Mouse (Mus musculus) erythroblast, adult 5-6 weeks (primary cell): ENCODE results near the gene Anks1b. TPM values are rescaled to one million over a fixed set of nuclear protein-coding genes. Genes with fewer than 3 reads are reported as not detected.

Experiments
- ATAC-seq: replicated peaks from 2 replicates; pipeline ENCODE4 v1.8.0; 2016; ENCODE audit warnings: moderate number of reproducible peaks, mild to moderate bottlenecking, moderate TSS enrichment, inconsistent platforms; ENCODE audit not compliant: poor library complexity, low FRiP score, severe bottlenecking
- total RNA-seq, 2 experiments: library from RNA; stranded (forward) in 1 of 2; stranded (reverse) in 1 of 2; fragments of 150-400 nt in 1 of 2; fragments of 200-764, 138-1000 nt in 1 of 2; gene quantifications; 2 replicates each; pipeline versions ENCODE4 v1.2.3 to v1.2.4; 2015 to 2017; ENCODE audit warnings: low replicate concordance in 2 of 2

The Anks1b gene
- total RNA-seq, 2 experiments from 2014 or later = under 0.01 TPM; not detected in 1

DNA sequence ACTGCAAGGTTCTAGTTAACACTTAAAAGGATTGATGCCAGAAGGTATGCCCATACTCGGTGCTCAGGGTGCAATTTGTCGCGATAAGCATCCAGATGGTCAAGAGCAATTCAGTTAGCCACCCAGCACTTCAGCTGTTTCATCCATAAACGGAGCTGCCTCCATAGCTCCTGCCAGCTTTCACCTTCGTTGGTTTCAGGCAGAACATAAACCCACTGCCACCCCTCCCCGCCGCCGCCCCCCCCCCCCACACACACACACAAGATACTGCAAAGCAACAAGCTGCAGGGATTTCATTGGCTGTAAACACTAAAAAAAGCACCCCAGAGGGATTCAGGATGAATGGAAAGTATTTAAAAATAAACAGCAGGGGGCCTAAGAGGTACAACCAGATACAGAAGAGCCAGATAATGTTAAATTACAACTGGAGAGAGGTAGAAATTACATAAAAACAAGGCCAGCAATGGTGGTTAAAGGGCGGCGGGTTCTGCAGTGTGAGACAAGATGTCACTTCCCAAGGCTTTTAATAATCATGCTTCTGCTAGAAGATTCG lies 897.2 kb downstream of the Anks1b start:
- no peak for ATAC-seq

GRCm38 (mm10) chr10:90771046-90771445 lies 897.7 kb downstream of the Anks1b start:
- no peak for ATAC-seq

- ATAC-seq = no peak
These were observed 898.3 kb downstream of the Anks1b start for GRCm38 (mm10) chr10:90771471-90772226.

GRCm38 (mm10) chr10:90779561-90780400 lies 906.5 kb downstream of the Anks1b start:
- no peak for ATAC-seq

DNA sequence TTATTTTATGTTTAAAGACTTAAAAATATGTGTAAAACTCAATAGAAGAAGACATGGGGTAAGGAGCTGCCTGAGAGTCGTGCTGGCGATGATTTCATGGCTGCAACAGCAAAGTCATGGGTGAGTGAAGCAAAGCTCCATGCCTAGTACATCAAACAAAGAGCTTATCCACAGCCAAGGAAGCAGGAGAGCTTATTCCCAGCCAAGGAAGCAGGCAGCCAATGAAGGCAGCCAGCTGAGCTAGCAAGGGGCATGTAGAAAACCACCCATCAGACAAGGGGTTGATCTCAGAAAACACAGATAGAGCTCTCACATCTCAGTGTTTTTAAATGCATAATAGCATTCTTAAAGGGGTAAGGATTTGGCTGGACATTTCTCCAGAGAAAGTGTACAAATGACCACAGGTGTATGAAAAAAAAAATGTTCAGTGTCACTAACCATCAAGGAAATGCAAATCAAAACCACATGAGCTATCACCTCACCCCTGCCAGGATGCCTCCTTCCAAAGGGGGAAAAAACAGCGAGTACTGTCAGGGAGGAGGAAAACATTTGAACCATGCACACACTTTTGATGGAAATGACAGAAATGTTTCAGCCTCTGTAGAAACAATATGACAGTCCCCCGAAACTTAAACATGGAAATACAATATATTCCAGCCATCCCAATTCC lies 911.8 kb downstream of the Anks1b start:
- no peak for ATAC-seq

GRCm38 (mm10) chr10:90785680-90786079 lies 912.4 kb downstream of the Anks1b start:
- ATAC-seq = no peak

- no peak for ATAC-seq
These were observed 929.8 kb downstream of the Anks1b start for GRCm38 (mm10) chr10:90803112-90803511.

- no peak for ATAC-seq
These were observed 931.3 kb downstream of the Anks1b start for GRCm38 (mm10) chr10:90804602-90805095.

DNA sequence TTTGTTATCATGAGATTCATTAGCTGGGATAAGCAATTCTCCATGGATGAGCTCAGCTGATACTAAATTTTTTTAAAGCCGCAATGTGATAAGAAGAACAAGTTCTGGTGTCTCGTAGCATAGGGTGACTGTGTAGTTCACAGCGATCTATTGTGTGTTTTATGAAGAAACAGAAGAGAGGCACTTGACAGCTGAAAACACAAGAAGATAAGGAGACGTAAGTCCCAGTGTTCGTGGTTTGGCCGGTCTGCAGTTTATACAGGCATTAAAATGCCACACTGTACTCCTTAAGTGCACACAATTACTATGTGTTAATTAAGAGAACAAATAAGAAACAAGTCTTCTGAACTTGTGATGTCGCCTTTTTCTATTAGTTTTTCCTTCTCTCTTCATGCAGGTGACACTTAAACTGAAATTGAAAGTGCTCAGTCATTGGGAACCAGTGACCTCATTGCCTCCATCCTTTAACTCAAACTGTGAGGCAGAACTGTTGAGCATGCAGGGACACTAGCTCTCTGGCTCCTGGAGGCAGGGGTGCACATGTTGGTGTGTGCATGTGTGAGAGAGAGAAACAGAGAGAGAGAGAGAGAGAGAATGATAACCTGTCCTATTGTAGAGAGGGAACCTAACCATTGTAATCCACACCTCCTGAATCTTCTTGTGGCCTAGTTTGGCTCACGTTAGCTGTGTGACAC lies 935.5 kb downstream of the Anks1b start:
- ATAC-seq = no peak

DNA sequence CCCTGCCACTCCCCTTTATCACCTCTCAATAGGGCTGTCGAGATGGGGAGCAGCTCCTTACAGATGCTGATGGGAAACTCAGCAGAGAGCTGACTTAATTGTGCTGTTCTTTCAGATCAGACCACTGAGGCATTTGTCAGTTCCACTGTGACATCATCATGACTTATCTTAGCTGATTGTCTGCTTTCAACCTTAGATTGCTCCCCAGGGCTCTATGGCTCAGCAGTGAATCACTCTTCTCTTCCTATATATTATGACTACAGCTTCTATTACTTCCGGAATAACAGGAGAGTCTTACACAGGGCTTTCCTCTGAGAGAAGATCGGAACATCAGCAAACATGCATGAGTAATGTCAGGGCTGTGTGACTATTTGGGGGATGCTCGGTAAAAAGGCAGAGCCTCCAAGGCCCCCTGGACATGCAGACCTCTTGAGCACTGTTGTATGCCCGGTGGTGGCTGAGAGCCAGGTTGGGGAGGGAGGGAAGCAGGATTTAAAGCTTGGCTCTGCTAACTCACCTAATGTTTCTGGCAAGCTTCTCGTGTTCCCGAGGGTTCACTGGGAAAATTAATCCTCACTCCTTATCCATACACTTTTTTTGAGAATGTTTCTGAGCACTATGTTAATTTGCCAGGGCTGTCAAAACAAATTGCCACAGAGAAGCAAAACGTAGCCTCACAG lies 936.7 kb downstream of the Anks1b start:
- no peak for ATAC-seq

- ATAC-seq = no peak
These were observed 938.1 kb downstream of the Anks1b start for GRCm38 (mm10) chr10:90811446-90811845.

DNA sequence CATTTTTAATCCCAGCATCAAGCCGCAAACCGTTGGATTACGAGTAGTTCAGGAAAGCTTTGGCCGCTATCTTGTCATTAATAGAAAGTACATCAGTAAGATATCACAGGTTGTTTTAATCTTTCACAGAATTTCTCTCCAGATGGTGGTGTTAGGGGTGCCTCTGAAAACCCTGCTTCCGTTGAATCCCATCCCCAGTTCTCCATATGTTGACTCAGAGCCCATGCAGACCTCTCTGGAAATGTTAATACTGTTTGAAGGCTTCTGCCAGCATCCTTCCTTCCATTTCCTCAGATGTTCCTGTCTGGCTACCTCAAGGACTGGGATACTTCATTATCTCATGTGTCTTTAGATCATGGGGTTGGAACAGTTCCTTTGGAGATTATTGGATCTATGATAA lies 940.0 kb downstream of the Anks1b start:
- ATAC-seq = no peak

DNA sequence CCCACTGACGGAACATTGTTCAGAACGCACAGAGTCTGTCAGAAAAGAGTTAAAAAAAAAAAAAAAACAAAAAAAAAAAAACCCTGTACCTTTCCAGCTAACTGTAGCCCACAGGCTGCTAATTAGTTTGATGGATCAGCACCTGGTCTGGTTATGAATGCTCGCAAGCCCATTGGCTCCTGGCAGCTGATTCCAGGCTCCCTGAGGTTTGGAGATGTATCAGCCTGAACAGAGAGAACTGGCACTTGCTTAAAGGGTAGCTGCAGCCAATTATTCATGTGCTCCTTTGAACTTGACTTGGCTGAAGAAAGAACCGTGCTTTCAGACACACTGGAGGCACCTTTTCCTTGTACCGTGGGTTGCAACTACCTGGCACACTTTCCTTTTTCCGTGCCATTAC lies 941.1 kb downstream of the Anks1b start:
- no peak for ATAC-seq

GRCm38 (mm10) chr10:90818246-90818937 lies 945.1 kb downstream of the Anks1b start:
- no peak for ATAC-seq

- ATAC-seq = no peak
These were observed 950.1 kb downstream of the Anks1b start for GRCm38 (mm10) chr10:90823438-90823837.

- ATAC-seq = no peak
These were observed 951.4 kb downstream of the Anks1b start for GRCm38 (mm10) chr10:90824692-90825091.

- ATAC-seq = no peak
These were observed 953.6 kb downstream of the Anks1b start for GRCm38 (mm10) chr10:90826939-90827338.
